Mouse (Mus musculus): ENCODE measurements around the gene Kif5c.

Kif5c gene

DNA sequence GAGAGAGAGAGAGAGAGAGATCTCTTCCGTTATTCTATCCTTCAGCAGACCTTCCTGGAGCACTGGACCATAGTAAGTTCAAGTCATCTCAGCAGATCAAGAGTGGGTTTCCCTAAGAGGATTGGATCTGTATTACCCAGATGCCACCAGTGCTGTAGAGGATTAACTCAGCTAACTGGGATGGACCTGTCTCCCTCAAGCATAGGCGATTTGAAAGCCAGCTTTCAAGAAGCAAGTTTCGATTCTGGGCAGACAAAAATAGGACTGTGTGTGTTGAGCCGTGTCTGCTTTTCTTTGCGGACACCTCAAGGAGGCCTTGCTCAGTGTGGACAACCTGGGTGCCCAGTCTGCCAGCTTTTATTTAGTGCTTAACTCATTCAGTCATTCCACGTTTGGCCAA is 170.0 kb downstream of the Kif5c start:
- DNase-seq (ENCODE audit: low spot score): no peak

- no peak for DNase-seq (ENCODE audit: low spot score)
Observed at GRCm38 (mm10) chr2:49789504-49789903, 170.4 kb downstream of the Kif5c start.

DNA sequence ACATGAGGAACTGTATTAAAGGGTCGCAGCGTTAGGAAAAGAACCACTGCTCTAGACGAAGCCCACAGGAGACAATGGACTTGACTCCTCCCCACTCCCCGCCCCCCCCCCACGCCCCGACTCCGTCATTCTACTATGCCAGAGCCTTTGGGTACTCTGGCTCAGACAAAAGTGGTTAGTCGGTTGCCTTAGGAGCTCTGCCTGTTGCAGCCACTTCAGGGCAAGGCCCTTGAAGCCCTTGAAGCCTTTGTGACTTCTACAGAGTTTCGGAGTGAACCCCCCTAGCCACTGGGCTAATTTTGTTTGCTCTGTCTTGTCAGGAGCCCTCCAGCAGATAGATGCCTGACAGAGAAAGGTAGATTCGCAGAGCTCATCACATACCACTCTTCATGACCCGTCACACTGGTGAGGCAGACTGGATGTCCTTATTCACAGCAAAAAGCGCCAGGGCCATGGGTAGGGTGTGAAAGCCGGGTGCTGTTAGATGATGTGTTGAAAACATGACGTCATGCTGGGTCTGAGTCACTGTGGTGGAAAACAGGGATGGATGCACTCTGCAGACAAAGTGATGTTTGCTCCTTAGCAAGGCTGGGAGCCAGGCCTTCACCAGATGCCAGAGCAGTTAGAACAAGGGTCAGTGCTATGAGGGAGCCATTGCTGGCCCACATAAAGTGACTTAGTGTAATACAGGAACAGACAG is 178.5 kb downstream of the Kif5c start:
- no peak for DNase-seq (ENCODE audit: low spot score)

DNA sequence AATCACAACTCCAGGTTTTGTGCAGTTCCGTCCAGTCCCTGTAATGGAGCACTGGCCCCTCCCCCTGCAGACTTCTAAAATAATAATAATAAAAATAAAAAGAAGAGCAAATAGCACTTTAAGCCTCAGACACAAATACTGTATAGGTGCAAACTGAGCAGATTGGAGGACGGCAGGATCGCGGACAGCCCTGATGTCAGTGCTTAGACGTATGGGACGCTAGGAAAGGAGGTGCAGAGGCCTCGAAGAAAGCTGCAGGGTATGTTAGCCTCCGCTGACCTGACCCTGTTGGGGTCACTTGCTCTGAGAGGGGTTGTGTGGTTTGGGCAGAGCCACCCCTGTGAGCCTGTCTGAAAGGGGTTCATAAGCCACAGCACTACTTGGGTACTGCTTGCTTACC is 185.3 kb downstream of the Kif5c start:
- DNase-seq (ENCODE audit: low spot score): no peak

- DNase-seq (ENCODE audit: low spot score): no peak
Observed at GRCm38 (mm10) chr2:49805736-49806371, 186.8 kb downstream of the Kif5c start.

GRCm38 (mm10) chr2:49809496-49809895 is 190.4 kb downstream of the Kif5c start:
- no peak for DNase-seq (ENCODE audit: low spot score)

GRCm38 (mm10) chr2:49811420-49811819 is 192.3 kb downstream of the Kif5c start:
- DNase-seq (ENCODE audit: low spot score): no peak

DNA sequence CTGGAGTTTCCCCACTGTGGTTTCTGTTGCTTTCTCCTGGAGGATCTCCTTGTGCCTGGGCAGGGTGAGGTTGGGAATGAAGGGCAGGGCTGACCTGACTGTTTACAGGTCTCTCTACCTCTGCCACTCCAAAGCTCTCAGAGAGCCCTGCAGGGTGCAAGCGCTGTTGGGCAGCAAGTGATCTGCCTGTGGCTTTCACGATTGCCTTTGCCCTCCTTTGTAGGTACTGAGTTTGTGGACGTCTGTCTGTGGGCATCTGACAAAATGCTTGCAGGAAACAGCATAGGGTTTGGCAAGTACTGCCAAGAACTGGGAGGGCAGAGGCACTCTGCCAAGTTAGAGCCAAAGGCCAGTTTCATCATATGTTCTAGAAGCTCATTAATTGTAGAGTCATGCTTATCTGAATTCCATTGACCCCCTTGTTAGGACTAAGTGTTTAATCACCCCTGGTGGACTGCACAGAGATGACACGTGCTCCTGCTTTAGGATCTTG is 192.8 kb downstream of the Kif5c start:
- no peak for DNase-seq (ENCODE audit: low spot score)

GRCm38 (mm10) chr2:49813151-49813550 is 194.1 kb downstream of the Kif5c start:
- no peak for DNase-seq (ENCODE audit: low spot score)

DNA sequence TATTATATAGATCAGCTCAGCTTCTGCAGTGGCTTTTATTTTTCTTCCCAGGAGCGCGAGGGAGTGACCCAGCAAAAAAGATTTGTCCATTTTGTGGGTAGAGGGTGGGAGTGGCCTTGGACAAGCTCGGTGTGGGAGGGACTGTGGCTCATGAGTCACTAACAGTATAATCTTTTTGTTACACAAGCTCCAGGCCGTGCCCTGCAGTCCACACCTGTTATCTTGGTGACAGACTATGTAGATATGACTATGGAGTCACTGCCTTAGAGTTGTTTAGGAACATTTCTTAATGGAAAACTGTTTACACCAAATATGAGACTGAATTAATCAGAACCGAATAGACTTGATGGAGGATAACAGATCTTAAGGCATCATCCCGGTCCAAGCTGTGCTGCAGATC is 194.9 kb downstream of the Kif5c start:
- no peak for DNase-seq (ENCODE audit: low spot score)

DNA sequence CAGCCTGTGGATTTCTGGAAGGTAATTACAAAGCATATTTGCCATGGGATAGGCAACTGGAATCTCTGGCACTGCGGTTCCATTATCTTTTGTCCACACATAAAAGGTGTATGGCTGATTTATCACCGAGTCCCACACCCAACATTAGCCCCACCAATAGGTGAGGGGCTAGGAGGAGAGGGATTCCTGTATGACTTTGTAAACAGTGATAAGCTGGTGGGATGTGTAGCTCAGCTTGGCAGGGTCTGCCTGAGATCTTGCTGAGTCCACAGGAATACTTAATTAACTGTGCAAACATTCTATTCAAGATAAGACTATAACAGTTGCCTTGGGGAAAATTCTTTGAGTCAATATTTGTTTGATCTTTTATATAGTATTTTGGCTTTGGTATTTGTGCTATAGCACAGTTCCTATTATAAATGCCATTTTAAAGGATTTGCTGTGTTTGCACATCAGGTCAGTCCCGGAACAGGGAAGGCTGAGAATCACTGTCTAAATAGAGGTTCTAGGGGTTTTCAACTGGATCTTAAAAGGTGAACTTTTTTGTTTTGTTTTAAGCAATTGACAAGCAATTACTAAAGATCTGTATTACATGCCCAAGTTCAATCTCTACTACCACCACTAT is 196.7 kb downstream of the Kif5c start:
- DNase-seq (ENCODE audit: low spot score): no peak

DNA sequence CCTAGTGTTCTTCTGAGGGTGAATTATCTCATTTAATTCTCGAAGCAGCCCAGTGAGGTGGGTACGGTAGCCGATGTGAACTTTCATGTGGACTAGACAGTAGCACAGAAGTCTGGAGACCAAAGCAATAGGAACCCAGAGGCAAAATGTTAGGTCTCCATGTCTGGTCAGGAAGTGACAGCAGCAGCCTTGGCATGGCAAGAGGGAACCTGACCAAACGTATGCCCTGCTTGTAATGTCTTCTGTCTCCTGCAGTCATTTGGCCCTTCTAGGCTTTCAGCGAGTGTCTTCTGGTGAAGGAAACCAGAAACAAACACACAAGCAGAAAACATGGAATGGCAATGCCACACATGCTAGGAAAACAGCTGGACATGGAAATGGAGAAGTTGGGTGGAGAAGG is 197.5 kb downstream of the Kif5c start:
- no peak for DNase-seq (ENCODE audit: low spot score)

DNA sequence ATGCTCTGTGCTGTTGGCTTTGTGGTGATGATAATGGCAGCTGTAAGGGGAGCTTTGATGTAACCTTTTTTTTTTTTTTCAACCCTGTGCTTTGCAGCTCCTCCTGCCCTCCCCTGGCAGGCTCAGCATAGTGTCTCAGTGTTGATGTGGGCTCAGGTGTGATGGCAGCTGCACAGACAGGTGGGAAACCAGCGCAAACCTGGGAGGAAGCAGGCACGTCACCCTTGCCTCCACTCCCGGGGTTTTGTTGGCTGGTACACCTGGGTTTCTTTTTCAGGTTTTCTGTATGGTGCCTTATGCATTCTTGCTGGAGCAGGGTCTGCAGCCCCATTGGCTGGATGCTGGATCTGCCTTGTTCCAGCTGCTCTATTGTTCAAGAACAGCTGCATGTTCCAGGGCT is 198.1 kb downstream of the Kif5c start:
- no peak for DNase-seq (ENCODE audit: low spot score)

GRCm38 (mm10) chr2:49818126-49818525 is 199.0 kb downstream of the Kif5c start:
- DNase-seq (ENCODE audit: low spot score): no peak

DNA sequence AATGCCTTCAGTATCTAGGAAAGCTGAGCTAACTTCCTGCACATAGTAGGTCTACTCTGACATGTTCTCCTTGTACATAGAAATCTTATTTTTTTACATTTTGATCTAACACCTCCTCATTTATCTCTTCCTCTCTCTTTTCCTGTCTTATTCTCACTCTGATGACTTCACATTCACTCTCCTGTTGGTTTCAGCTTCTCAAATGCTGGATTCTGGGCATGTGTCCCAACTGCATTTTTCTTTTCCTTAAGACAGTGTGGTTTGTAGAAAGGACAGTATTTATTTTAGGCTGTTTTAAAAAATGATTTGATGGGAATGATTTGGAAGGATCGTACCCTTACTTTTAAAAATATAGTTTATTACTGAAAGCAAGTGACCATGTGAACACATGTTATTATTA is 203.2 kb downstream of the Kif5c start:
- no peak for DNase-seq (ENCODE audit: low spot score)

All from ovary, postnatal 10 days (tissue).